Mouse (Mus musculus) thymus, adult 2 months (tissue): ENCODE measurements around the gene Sult5a1. TPM values are rescaled to one million over a fixed set of nuclear protein-coding genes. Genes with fewer than 3 reads are reported as not detected.

Experiments used
- DNase-seq: peaks from one replicate; pipeline ENCODE4 v3.0.0; 2021
- H3K27ac ChIP-seq: fragments of 200-500 bp; 2 replicates; pipeline ENCODE4 v1.5.1; 2012; ENCODE audit warnings: low read length, control low read depth; ENCODE audit not compliant: control insufficient read depth, insufficient read depth
- H3K27me3 ChIP-seq: fragments of 200-500 bp; 2 replicates; pipeline ENCODE4 v1.6.1; 2012; ENCODE audit warnings: mild to moderate bottlenecking, low read length, moderate library complexity, mixed read lengths; ENCODE audit not compliant: control insufficient read depth, insufficient read depth
- H3K36me3 ChIP-seq: fragments of 200-500 bp; 2 replicates; pipeline ENCODE4 v1.6.1; 2012; ENCODE audit warnings: mild to moderate bottlenecking, low read length, moderate library complexity; ENCODE audit not compliant: control insufficient read depth, insufficient read depth
- H3K4me1 ChIP-seq: fragments of 200-500 bp; replicated peaks from 2 replicates; pipeline ENCODE4 v1.6.1; 2012; ENCODE audit warnings: low read length; ENCODE audit not compliant: control insufficient read depth, insufficient read depth
- H3K4me3 ChIP-seq: fragments of 200-500 bp; 2 replicates; pipeline ENCODE4 v1.5.1; 2012; ENCODE audit warnings: mild to moderate bottlenecking, low read length, control low read depth, moderate library complexity; ENCODE audit not compliant: control insufficient read depth, insufficient read depth
- CTCF ChIP-seq: fragments of 200-500 bp; IDR thresholded peaks from 2 replicates; pipeline ENCODE4 v1.5.1; 2012; ENCODE audit warnings: mild to moderate bottlenecking, control low read depth, low read length, moderate library complexity, borderline replicate concordance; ENCODE audit not compliant: control insufficient read depth, poor library complexity, insufficient read depth; ENCODE audit errors: extremely low read depth
- POLR2A ChIP-seq: fragments of 200-500 bp; IDR thresholded peaks from 2 replicates; pipeline ENCODE4 v1.6.1; 2012; ENCODE audit warnings: mild to moderate bottlenecking, low read length, control low read depth, moderate library complexity; ENCODE audit not compliant: control insufficient read depth, poor library complexity, insufficient read depth; ENCODE audit errors: extremely low read depth
- WGBS: fragments of 180-500 bp; shearing (Covaris S2); methylation state at CpG from one replicate; pipeline ENCODE4 v1.1.7; 2018; 5-methylcytosine and 5-hydroxymethylcytosine counted together
- polyA plus RNA-seq: library from polyadenylated mRNA; depleted of rRNA; stranded (reverse); fragments of >200 nt; gene quantifications from 2 replicates; pipeline ENCODE4 v1.2.3, GENCODE M21; 2012

Sult5a1 gene
- polyA plus RNA-seq, 1 experiment, result 17.5 TPM

DNA sequence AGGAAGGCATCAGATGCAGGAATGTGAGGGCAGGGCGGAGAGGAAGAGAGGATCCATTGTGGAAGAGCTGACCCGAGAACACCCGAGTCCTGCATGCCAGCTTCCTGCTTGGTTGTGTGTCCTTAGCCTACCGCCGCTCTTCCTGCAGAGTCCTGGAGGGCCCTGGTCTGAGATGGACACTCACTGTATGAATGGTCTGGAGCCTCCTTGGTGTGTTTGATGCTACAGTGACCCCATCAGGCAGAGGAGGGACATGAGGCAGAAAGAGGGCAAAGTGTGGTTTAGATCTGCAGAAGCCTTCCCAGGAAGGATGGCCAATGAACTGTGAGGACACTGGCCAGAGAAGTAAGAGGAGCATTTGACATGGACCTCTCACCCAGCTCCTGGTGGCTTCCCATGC is 2.9 kb downstream of the Sult5a1 start:
- no peak overlapping the region for H3K4me3 ChIP-seq

DNA sequence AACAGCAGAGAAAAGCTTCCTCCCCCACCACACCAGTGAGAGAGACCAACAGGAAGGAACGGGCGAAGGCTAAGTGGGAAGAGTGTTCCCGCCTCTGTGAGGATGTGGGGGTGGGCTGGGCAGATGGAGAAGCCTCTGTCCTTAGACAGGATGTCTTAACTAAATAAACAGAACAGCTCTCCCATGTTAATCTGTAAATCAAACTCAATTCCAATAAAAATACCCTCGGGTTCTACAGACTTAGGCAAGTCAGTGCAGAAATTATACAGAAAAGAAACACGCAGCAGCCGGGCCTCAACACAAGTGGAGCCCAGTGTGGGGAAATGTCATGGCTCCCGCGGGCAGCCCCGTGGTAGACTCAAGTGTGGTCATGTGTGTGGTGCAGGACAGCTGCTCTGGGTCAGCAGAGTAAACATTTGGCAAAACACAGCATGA is 7.4 kb downstream of the Sult5a1 start:
- TF ChIP-seq POLR2A (no peak), CTCF (no peak)

More for the DNA sequence above, 2.9 kb downstream of the Sult5a1 start:
- Histone ChIP-seq H3K36me3 (no peaks in the 10 kb centered on the region), H3K27me3 (no peaks in the 10 kb centered on the region), H3K4me1 (no peaks in the 10 kb centered on the region; the same call in 1 of the 2 replicates), H3K27ac (no peak overlapping the region)
- no peak for DNase-seq
- TF ChIP-seq CTCF, result no peak
- no peak for TF ChIP-seq POLR2A
- 93% methylated on average over 5 of the region's 5 CpGs for WGBS

GRCm38 (mm10) chr8:123146390-123146789 is 11.7 kb downstream of the Sult5a1 start:
- Histone ChIP-seq H3K4me1 (peaks cover 2% of the 10 kb centered on the region; the same call in 1 of the 2 replicates), H3K27ac (no peak overlapping the region), H3K27me3 (no peaks in the 10 kb centered on the region), H3K36me3 (no peaks in the 10 kb centered on the region), H3K4me3 (no peak overlapping the region)
- no peak for DNase-seq
- TF ChIP-seq CTCF (no peak), POLR2A (no peak)
- WGBS, result 96% methylated on average over 7 of the region's 7 CpGs

More for the DNA sequence above, 7.4 kb downstream of the Sult5a1 start:
- Histone ChIP-seq H3K27me3 (no peaks in the 10 kb centered on the region), H3K27ac (no peak overlapping the region), H3K4me3 (no peak overlapping the region), H3K4me1 (no peaks in the 10 kb centered on the region), H3K36me3 (no peaks in the 10 kb centered on the region)
- no peak for DNase-seq
- 36% methylated on average over 9 of the region's 9 CpGs for WGBS

- TF ChIP-seq POLR2A, result no peak
- H3K4me1 ChIP-seq, result peaks cover 2% of the 10 kb centered on the region; the same call in 1 of the 2 replicates
- H3K36me3 ChIP-seq, result no peaks in the 10 kb centered on the region
- H3K27ac ChIP-seq, result no peak overlapping the region
- no peaks in the 10 kb centered on the region for H3K27me3 ChIP-seq
- H3K4me3 ChIP-seq, result no peak overlapping the region
- 63% methylated on average over 6 of the region's 6 CpGs for WGBS
- DNase-seq, result peak; percentile 9
Measured at GRCm38 (mm10) chr8:123145279-123145678, 12.8 kb downstream of the Sult5a1 start.

DNA sequence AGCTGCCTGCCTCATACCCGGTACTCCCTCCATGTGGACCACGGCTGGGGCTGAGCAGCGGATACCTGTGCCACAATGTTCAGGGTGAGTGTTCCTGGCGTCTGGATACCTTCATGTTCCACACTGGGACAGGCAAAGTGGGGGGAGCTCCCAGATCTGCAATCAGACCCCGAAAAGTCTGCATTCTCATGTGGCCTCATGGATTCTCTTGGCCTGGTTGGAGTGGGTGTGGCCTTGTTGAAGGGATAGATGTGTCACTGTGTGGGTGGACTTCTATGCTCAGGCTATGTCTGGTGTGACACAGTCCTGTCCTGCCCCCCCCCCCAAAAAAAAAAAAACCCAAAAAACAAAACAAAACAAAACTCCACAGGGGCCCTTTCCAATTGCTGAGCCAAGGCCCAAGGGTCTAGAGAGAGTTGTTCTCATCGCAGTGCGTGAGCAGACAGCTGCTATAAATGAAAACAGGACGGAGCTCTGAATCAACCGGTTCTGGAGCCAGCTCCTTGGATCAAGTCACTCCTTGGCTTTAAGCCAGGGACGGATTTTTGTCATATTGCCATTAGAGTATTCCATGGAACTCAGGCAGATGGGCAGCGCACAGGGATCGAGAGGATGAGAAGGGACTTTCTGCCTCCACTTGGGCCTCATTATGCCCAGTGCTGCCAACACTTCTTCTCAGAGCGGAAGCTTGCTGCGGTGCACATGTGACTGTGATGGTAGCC is 16.2 kb downstream of the Sult5a1 start:
- WGBS, result 93% methylated on average over 14 of the region's 14 CpGs
- no peak for DNase-seq
- Histone ChIP-seq H3K4me3 (no peak overlapping the region), H3K36me3 (no peaks in the 10 kb centered on the region), H3K4me1 (peaks cover 2% of the 10 kb centered on the region; the same call in 1 of the 2 replicates), H3K27me3 (no peaks in the 10 kb centered on the region), H3K27ac (no peak overlapping the region)
- TF ChIP-seq POLR2A, result no peak
- TF ChIP-seq CTCF, result no peak

GRCm38 (mm10) chr8:123138741-123139140 is 19.4 kb downstream of the Sult5a1 start:
- TF ChIP-seq POLR2A, result no peak
- no peak for TF ChIP-seq CTCF
- Histone ChIP-seq H3K27me3 (no peaks in the 10 kb centered on the region), H3K4me1 (peaks cover 2% of the 10 kb centered on the region; the same call in 1 of the 2 replicates), H3K36me3 (no peaks in the 10 kb centered on the region), H3K27ac (no peak overlapping the region), H3K4me3 (no peak overlapping the region)
- 69% methylated on average over 4 of the region's 4 CpGs for WGBS
- no peak for DNase-seq

DNA sequence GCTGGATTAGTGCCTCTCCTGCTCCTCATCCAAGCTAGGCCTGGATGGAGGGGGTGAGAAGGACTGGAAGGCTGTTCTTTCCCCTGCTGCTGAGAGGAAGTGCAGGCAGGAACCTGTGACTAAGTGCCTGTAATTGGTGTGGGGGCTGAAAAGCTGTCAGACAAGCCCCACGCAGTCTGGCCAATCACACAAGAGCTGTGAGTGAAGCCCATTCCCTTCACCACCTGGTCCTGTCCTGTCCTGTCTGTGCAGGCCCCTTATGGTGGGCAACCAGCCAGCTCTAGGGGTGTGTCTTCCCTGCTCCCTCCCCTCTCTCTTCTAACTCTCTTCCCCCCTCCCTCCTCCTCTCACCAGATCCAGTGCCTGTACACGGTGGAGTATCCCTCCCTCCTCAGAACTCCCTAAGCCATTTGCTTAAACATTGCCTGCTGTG is 20.5 kb downstream of the Sult5a1 start:
- H3K27ac ChIP-seq, result no peak overlapping the region
- no peak for DNase-seq
- WGBS, result 52% methylated on average over 2 of the region's 2 CpGs

More for the DNA sequence above, 20.5 kb downstream of the Sult5a1 start:
- H3K4me1 ChIP-seq, result 0 out of 2 replicates have a peak, but pooled peaks cover 2% of the 10 kb centered on the region
- no peak overlapping the region for H3K4me3 ChIP-seq
- H3K36me3 ChIP-seq, result no peaks in the 10 kb centered on the region
- TF ChIP-seq POLR2A, result no peak
- no peak for TF ChIP-seq CTCF
- no peaks in the 10 kb centered on the region for H3K27me3 ChIP-seq
